Mouse (Mus musculus): ENCODE measurements around the gene Klhl2.

The Klhl2 gene

DNA sequence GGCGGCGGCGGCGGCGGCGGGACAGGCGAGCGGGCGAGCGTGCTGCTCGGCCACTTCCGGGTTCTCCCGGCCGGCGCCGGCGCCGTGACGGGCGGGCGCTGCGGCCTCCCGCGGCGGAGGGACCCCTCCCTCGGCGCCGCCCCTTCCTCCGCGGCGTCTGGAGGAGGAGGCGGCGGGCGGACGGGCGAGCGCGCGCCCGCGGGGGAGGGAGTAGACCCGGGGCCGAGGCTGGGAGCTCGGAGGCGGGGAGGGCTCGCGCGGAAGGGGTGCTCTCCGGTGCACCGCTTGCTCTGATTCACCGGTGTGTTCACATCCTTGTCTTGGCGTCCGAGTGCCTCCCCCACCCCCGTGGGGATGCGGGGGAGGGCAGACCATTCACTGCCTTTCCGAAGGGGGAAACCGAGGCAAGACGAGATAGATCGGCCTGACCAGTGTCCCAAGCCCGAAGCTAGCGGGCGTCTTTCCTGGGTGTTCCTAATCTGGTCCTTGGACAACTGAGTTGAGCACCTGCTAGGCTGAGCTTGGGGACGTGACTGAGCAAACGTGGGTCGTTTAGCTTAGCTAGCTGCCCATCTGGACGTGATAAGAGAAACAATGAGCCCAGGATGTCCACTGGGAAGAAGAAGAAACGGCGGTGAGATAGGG is at the start of gene Klhl2:
Gene Klhl2, minus strand, starts transcription at position 121 of the 645 bp plus-strand sequence.
- peak; percentile 84 for DNase-seq

DNA sequence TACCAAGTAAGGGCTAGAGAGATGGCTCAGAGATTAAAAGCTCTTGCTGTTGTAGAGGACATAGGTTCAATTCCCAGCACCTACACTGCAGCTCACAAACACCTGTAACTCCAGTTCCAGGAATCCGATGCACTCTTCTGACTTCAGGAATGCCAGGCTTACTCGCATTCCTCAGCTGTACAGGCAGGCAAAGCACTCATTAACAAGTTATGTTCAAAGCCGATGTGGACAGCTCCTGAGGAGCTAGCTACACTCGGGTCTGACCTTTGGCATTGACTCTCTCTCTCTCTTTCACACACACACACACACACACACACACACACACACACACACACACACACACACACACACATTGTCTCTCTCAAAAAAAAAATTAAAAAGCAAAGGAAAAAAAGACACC is 48.9 kb upstream of the Klhl2 start:
- DNase-seq = no peak

DNA sequence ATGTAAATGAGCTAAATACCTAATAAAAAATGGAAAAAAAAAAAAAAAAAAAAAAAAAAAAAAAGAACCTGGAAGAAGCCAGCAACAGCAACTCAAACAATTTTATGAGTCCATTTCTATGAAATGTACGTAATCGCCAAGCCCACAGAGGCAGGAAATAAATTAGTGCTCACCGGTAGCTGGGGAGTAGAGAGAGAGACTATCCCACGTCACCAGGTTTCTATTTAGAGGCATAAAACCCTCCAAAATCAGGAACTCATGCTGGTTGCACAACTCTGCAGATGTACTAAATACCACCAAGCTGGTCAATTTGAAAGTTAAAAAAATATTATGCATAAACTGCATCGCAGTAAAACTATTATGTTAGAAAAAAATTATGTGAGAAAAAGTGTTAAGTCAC is 46.9 kb upstream of the Klhl2 start:
- DNase-seq = no peak

DNA sequence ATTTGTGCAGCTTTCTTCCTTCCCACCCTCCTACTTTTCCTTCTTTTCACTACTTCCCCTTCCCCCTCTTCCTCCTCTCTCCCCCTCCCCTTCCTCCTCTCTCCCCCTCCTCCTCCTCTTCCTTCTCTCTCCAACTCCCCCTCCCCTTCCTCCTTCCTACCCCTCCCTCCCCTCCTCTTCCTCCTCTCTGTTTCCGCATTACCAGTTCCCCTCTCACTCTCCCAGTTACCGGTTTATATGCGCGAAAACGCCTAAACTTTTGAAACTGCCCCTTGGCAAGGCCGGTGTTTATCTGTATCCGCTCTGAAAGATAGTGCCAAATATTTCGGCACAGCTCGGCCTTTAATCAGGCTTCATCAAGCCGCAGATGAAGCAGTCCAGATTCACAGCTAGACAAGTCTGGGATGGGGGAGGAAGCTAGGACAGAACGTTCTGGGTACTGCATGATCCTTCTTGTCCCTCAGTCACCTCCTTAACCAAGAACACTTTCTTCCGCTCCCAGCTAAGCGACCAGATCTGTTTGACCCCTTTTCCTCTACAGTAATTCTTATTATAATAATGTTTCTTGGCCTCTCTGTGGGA is 30.9 kb upstream of the Klhl2 start:
- peak; percentile 25 for DNase-seq

DNA sequence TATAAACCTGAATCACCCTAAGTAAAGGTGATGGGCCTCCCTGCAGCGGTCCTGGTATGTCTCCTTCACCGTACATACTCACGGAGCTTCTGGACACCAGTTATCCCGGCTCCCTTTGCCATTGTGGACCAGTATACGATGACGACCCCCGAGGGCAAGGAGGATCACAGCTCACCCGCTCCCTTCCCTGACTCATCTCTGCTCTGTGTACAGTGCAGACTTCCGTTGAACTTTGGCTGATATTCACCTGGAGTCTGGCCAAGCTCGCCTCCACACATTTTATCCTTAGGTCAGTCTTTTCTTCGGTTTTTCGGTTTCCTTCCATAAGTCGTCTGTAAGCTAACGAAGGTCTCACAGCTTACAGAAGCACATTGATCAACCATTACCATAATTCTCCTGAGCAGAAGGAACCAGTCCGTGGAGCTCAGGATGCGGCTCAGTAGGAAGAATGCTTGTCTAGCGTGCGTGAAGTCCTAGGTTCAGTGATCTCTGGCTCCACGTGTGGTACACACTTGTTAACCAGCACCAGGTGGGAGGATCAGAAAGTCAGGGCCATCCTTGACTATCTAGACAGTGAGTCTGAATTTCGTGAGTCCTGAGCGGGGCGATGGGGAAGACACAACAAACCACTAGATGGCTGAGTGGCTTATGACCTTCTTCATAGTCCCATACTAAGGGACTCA is 28.0 kb upstream of the Klhl2 start:
- DNase-seq = no peak

DNA sequence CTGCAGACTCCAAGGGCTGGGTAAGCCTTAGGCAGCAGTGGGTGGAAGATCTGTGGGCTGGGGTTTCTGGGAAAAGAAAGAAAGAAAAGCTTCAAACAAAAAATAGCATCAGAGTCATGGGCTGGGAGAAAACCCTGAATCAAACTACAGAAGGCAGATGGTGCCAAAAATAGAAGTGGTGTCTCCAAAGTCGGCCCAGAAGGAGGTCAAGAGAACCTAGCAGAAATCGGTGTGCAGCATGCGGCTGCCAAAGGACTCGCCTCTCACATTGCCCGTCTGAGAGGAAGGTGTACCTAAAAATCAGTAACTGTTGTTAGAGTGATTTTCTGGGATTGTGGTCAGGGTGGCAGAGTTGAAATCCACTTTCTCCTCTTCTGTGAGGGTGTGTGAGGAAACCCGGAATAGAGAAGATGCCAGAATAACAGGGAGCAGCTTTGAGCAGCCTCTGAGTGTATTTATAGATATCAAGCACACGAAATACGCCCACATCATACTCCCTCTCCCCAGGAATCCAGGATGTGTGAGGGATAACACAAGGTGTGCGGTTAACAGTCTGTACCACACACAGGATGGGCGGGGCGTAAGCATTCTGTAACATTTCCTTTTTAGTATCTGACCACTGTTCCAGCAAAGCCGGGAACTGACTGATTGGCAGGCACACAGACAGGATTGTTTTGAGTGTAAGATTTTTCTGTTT is 21.8 kb upstream of the Klhl2 start:
- DNase-seq = peak; percentile 80

DNA sequence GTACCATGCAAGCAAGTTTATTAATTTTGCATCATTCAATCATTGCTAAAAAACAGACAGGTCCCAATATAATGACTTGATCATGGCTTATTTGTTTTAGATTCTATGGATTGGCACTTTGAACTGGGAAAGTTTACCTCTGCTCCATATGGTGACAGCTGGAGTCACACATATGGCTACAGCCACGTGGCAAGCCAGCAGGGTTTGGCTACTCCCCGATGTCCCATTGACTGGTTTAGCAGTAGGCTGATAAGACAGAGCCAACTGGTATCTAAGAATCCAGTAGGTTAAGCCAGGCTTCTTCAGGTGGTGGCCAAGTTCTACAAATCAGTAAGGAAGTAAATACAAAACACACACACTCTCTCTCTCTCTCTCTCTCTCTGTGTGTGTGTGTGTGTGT is 20.4 kb upstream of the Klhl2 start:
- no peak for DNase-seq

DNA sequence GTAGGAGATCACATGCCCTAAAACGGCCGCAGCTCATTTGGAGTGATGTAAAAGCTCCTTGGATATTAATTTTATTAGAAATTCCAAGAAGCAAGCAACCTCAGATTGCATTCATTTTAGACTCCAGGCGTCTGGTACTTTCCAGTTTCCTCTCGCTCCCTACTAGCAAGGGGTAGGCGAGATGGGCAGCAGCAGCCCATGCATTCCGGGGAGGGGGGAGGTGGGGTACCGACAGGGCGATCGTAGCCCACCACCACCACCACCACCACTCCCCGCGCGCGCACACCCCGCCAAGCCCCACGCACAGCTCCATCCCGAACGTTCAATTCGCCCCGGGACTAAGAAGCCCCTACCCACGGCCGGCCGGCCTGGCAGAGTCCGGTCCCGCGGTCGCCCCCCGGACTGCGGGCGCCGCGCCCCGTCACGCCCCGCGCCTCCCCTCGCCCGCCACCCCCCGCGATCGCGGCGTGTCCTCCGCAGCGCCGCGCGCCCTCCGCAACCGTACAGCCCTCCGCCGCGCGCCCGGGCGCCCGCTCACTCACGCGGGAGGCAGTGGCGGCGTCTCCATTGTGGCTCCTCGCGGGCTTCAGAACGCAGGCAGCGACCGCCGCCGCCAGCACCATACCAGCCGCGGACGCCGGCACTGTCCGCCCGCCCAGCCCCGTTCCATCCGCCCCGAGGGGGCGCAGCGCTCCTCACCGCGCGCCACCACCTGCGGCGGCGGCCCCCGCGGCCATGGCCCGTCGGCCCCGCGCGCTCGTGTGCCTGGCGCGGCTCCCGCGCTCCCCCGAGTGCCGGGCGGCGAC is 523 bp downstream of the Klhl2 start:
- no peak for DNase-seq

DNA sequence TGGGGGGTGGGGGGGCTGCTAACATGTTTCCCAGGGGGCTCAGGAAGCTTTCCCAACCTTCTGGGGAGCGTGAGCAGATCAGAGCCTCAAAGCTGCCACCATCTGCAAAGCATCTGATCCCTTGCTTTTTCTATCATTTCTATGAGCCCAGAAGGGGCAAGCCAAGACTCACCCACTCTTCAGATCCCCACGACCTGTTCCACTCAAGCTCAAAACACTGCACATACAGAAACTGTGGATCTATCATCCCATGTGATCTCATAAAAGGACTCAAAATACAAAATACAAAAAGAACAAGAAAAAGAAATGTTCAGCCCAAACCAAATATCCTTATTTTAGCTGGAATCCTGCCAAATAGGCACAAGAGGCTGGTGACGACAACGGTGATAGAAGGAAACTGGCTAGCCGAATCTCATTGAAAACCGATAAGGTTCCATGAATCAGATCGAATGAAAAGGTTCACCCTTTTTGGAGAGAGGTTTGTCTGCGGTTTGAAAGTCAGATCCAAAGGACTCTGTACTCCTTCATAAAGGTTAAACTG is 1.5 kb downstream of the Klhl2 start:
- no peak for DNase-seq

DNA sequence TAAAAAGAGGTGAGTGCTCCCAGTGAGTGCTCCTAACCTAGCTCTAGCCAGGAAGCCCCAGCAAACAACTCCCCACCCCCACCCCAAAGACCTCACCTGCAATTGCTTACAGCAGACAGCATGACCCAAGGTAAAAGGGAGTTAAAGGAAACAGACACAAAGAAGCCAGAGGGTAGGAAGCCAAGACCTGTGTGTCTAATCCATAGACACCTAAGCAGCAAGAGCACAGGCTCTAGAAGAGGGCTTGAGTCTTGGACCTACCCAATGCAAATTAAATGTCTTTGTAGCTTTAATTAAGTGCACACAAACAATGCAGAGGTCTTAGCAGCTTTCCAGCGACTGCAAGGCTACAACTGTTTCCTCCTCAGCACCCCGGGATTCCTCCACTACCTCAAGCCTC is 2.2 kb downstream of the Klhl2 start:
- DNase-seq = no peak

DNA sequence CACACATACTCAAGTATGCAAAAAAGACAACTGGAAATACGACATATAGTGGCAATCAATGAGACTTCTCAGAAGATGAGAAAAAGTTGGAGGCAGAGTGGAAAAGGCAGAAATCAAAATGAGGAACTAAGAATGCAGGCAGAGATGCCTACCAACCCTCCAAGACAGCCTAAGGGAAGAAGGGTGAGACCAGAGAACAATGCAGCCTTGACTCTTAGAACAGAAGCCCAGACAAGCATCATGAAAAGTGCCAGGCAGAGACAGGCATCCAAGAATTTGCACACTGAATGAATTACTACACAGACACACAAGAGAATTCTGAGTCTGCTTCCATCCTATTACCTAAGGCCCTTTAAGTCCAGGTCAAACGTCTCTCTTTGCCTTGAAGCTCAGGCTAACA is 2.6 kb downstream of the Klhl2 start:
- DNase-seq = no peak

DNA sequence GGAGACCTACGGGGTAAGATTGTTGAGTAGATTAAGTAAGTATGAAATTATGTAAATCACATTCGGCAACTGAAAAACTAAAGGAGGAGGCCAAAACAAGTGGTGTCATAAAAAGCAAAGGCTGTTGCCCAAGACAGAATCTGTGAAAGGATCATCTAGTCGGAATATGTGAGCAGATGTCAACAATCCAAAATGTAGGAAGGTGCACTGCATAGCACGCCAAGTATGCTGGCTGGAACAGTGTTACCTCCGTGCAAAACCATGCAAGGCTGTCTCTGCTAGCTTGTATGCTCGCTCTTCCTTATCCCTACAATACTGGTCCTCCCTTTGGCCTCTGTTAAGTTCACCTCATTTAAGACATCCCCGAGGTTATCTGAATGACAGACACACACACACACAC is 4.5 kb downstream of the Klhl2 start:
- no peak for DNase-seq

DNA sequence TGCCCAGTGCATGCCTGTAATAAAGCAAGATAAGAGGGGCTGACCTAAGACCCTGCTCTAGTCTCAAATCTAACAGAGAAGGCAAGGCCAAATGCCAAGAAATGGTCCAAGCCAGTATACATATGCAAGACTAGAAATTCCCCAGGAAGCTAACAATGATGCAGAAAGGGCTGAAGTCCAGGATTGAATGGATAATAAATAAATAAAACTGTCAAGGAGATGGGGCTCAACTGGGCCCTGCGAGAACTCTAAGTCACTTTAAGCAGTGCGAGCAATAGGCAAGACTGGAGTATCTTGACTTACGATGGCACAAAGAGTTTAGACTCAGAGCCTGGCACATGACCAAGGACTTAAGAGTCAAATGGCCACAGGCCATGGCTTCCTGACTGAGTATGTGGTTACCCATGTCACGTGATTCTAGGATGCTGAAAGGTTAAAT is 5.8 kb downstream of the Klhl2 start:
- no peak for DNase-seq

DNA sequence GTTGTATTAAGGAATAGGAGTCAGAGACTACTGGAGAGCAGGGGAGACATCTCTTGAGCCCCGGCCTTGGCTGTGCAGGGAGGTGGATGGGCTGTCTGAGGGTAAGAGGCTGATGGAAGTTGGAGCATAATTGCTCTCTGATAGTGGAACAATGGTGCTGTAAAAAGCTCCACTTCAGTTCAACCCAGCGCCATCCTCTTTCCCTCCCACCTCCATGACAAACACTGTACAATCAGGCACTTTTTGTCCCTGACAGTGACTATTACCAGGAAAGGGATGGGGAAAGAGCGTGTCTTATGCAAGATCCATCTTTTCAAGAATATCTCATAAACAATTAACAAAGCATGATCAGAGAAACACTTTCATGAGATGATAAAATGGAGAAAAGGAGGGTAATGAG is 6.6 kb downstream of the Klhl2 start:
- peak; percentile 77 for DNase-seq

DNA sequence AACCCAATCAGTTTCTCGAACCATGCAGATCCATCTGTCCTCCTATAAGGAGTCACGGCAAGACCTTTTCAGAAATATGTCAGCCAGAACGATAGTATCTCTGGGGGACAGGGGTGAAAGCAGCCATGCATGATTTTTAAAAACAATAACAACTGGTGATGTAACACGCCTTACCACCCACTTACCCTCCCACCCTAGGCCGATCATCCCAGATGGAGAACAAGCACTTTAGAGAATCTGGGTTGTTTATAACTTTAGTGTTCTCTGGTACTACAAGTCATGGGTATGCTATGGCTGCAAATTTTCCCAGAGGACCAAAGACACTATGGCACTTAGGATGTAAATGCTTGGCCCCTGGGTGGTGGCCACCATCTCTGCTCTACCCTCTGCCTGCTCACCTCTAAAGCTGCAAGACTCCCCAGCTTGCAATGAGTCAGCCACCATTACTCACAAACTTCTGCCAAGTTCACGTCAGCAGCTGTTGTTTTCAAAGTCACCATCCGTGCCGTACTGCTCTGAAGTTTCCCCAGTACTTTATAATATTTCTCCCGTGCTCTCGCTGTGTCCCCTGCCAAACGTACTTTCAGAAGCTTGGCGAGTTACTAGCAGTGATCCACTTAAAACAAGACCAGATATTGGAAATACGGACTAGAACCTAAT is 7.9 kb downstream of the Klhl2 start:
- peak; percentile 74 for DNase-seq

DNA sequence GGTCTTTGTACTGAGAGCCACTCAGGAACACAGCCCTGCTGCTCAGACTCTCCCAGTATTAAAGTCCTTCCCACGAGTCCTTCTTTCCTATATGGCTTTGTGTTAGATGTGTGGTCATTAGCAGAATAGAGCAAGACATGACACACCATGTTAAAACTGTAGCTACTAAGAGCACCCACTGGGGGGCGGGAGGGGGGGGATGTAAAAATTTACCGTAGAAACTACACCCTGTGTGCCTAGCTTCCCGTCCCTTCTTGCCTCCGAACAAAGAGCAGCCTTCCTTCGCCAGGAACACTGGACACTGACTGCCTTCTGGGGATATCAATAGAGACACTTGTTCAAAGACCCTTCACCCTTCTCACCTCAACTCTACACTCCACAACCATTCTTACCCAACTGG is 10.2 kb downstream of the Klhl2 start:
- DNase-seq = no peak

DNA sequence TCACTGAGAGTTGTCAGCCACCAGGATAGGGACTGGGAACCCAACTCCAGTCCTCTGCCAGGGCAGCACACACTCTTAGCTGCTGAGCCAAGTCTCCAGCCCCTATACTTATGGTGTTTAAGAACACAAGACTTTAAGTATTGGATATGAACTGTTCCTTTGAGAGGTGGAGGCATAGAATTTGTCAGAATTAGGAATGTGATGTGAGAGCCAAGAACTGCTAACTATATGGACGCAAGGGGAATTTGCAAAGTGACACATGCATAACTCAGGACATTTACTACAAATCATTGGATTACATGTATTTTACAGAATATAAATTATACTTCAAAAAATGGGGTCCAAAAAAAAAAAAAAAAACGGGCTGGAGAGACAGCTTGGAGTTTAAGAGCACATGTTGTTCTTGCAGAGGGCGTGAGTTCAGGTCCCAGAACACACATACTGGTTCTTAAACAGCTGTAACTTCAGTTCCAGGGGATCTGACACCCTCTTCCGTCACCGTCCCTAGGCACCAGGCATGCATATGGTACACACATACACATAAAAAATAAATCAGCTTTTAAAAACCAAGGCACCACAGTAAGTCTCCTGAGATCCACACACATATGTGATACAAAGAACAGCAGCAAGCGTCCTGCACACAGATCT is 14.2 kb downstream of the Klhl2 start:
- DNase-seq = no peak

DNA sequence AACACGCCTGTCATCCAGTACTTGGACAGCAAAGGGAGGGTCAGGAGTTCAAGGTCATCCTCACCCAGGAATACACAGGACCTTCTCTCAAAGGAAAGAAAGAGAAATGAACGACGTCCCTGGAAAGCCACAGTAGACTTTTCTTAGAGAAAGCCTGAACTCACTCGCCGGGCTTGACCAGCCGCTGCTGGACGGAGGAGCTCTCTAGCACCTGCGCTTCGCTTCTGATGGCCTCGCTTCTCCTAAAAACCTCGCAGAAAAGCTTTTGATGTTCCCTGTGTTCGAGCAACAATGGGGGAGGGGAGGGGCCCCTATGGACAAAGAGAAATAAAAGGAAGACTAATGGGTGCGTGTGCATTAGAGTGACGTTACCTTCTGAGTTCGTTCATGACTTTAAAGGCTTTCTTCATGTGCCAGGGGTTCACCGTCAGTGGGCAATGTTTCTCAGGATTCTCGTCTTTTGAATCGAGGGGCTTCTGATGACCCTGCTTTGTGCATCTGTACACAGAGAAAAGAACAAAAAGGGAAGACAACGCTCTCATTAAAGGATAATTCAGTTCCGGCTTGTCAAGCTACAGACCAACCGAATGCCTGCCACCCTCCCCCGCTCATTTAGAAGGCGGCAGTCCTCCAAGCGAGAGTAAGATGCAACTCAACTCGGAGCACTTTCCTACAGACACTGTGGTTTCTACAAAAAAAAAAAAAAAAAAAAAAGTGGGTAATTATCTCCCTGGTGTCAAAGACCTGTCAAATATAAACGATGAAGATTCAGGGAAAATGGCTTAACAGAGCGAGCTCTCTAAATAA is 15.5 kb downstream of the Klhl2 start:
- DNase-seq = no peak

DNA sequence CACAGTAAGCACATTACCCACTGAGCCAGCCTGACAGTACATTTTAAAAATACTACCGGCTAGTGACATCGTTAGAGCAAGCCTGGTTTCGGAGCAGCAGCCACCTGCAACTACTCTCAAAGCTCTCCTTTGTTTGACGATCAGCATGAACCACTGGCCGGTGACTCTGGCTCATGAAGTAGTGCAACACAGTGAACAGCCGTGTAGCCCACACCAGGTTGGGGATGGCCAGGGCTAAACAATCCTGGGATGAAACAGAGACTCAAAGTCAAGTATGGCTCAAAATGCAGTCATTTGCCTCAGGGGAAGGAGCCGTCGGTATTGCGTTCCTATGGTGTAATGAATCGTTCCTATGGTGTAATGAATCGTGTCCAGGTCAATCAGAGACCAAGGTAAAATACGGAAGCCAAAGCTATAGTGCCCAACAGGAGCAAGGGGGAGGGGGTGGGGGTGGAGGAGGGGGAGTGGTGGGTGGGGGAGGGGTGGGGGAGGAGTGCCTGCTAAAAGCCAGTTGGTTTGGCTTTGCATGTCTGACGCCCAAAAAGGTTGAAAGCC is 17.2 kb downstream of the Klhl2 start:
- no peak for DNase-seq

DNA sequence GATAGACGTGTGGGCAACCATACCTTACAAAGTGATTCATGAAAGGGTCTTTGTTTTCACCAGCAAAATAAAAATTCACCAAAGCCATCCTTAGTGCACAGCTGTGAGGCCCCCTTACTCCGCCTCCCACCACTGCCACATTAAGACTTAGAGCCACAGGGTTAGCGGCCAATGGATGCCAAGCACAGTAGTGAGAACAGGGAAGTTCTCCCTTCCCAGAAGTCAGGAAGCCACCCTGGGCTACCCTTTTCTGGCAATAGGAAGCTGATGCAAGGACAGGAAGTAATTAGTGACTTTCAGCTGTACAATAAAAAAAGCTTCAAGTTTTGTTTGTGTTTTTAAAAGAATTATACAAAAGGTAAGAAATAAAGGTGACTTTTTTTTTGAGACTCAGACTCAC is 18.2 kb downstream of the Klhl2 start:
- DNase-seq = no peak
